Mouse (Mus musculus): ENCODE data around the gene Tpst1. TPM values are rescaled to one million over a fixed set of nuclear protein-coding genes. Genes with fewer than 3 reads are reported as not detected.

The Tpst1 gene
- polyA plus RNA-seq, 1 experiment, result 2.3 TPM

- peaks cover 15% of the 10 kb centered on the region for H3K4me1 ChIP-seq (ENCODE audit: control insufficient read depth)
- H3K27me3 ChIP-seq (ENCODE audit: control insufficient read depth), result no peaks in the 10 kb centered on the region
- TF ChIP-seq GATA1 (IDR thresholded peaks at IDR 0.05; ENCODE audit: low read length) (no peak), TAL1 (IDR thresholded peaks at IDR 0.05; ENCODE audit: low read length) (no peak)
- H3K4me3 ChIP-seq (replicated peaks), result no peak overlapping the region
- peaks cover 75% of the 10 kb centered on the region for H3K36me3 ChIP-seq (ENCODE audit: control insufficient read depth)
- H3K9me3 ChIP-seq (ENCODE audit: control insufficient read depth, low read length), result no peaks in the 10 kb centered on the region
These were observed 35.2 kb upstream of the Tpst1 start for GRCm38 (mm10) chr5:130037752-130038455.

- Histone ChIP-seq H3K36me3 (ENCODE audit: control insufficient read depth) (peaks cover 85% of the 10 kb centered on the region), H3K4me1 (ENCODE audit: control insufficient read depth) (peaks cover 3% of the 10 kb centered on the region), H3K27me3 (ENCODE audit: control insufficient read depth) (no peaks in the 10 kb centered on the region), H3K9me3 (ENCODE audit: control insufficient read depth, low read length) (no peaks in the 10 kb centered on the region), H3K4me3 (replicated peaks) (no peak overlapping the region)
- TF ChIP-seq TAL1 (IDR thresholded peaks at IDR 0.05; ENCODE audit: low read length) (no peak), GATA1 (IDR thresholded peaks at IDR 0.05; ENCODE audit: low read length) (no peak)
These were observed 32.3 kb upstream of the Tpst1 start for GRCm38 (mm10) chr5:130040797-130041196.

- Histone ChIP-seq H3K27me3 (ENCODE audit: control insufficient read depth) (no peaks in the 10 kb centered on the region), H3K4me1 (ENCODE audit: control insufficient read depth) (peaks cover 3% of the 10 kb centered on the region), H3K36me3 (ENCODE audit: control insufficient read depth) (peaks cover 86% of the 10 kb centered on the region), H3K9me3 (ENCODE audit: control insufficient read depth, low read length) (no peaks in the 10 kb centered on the region), H3K4me3 (replicated peaks) (no peak overlapping the region)
- TF ChIP-seq GATA1 (IDR thresholded peaks at IDR 0.05; ENCODE audit: low read length) (no peak), TAL1 (IDR thresholded peaks at IDR 0.05; ENCODE audit: low read length) (no peak)
These were observed 31.9 kb upstream of the Tpst1 start for GRCm38 (mm10) chr5:130041262-130041661.

- H3K4me3 ChIP-seq (replicated peaks), result no peak overlapping the region
- peaks cover 3% of the 10 kb centered on the region for H3K4me1 ChIP-seq (ENCODE audit: control insufficient read depth)
- peaks cover 91% of the 10 kb centered on the region for H3K36me3 ChIP-seq (ENCODE audit: control insufficient read depth)
- H3K27me3 ChIP-seq (ENCODE audit: control insufficient read depth), result no peaks in the 10 kb centered on the region
- TF ChIP-seq TAL1 (IDR thresholded peaks at IDR 0.05; ENCODE audit: low read length) (no peak), GATA1 (IDR thresholded peaks at IDR 0.05; ENCODE audit: low read length) (no peak)
- H3K9me3 ChIP-seq (ENCODE audit: control insufficient read depth, low read length), result peaks cover 2% of the 10 kb centered on the region
These were observed 29.4 kb upstream of the Tpst1 start for GRCm38 (mm10) chr5:130043741-130044140.

GRCm38 (mm10) chr5:130044201-130044695 is 28.9 kb upstream of the Tpst1 start:
- peaks cover 2% of the 10 kb centered on the region for H3K9me3 ChIP-seq (ENCODE audit: control insufficient read depth, low read length)
- H3K36me3 ChIP-seq (ENCODE audit: control insufficient read depth), result peaks cover 94% of the 10 kb centered on the region
- peaks cover 3% of the 10 kb centered on the region for H3K4me1 ChIP-seq (ENCODE audit: control insufficient read depth)
- no peaks in the 10 kb centered on the region for H3K27me3 ChIP-seq (ENCODE audit: control insufficient read depth)
- H3K4me3 ChIP-seq (replicated peaks), result no peak overlapping the region
- no peak for TF ChIP-seq GATA1 (IDR thresholded peaks at IDR 0.05; ENCODE audit: low read length)
- no peak for TF ChIP-seq TAL1 (IDR thresholded peaks at IDR 0.05; ENCODE audit: low read length)

GRCm38 (mm10) chr5:130046100-130046499 is 27.0 kb upstream of the Tpst1 start:
- no peaks in the 10 kb centered on the region for H3K27me3 ChIP-seq (ENCODE audit: control insufficient read depth)
- H3K4me1 ChIP-seq (ENCODE audit: control insufficient read depth), result no peaks in the 10 kb centered on the region; the same call in 1 of the 2 replicates
- peaks cover 92% of the 10 kb centered on the region for H3K36me3 ChIP-seq (ENCODE audit: control insufficient read depth)
- H3K9me3 ChIP-seq (ENCODE audit: control insufficient read depth, low read length), result peaks cover 2% of the 10 kb centered on the region
- no peak overlapping the region for H3K4me3 ChIP-seq (replicated peaks)
- TF ChIP-seq TAL1 (IDR thresholded peaks at IDR 0.05; ENCODE audit: low read length) (no peak), GATA1 (IDR thresholded peaks at IDR 0.05; ENCODE audit: low read length) (no peak)

GRCm38 (mm10) chr5:130046589-130046988 is 26.5 kb upstream of the Tpst1 start:
- H3K4me1 ChIP-seq (ENCODE audit: control insufficient read depth), result no peaks in the 10 kb centered on the region; the same call in 1 of the 2 replicates
- no peak overlapping the region for H3K4me3 ChIP-seq (replicated peaks)
- H3K36me3 ChIP-seq (ENCODE audit: control insufficient read depth), result peaks cover 93% of the 10 kb centered on the region
- TF ChIP-seq GATA1 (IDR thresholded peaks at IDR 0.05; ENCODE audit: low read length) (no peak), TAL1 (IDR thresholded peaks at IDR 0.05; ENCODE audit: low read length) (no peak)
- peaks cover 2% of the 10 kb centered on the region for H3K9me3 ChIP-seq (ENCODE audit: control insufficient read depth, low read length)
- H3K27me3 ChIP-seq (ENCODE audit: control insufficient read depth), result no peaks in the 10 kb centered on the region

GRCm38 (mm10) chr5:130047013-130047412 is 26.1 kb upstream of the Tpst1 start:
- no peaks in the 10 kb centered on the region; the same call in 1 of the 2 replicates for H3K4me1 ChIP-seq (ENCODE audit: control insufficient read depth)
- no peak overlapping the region for H3K4me3 ChIP-seq (replicated peaks)
- peaks cover 91% of the 10 kb centered on the region for H3K36me3 ChIP-seq (ENCODE audit: control insufficient read depth)
- TF ChIP-seq TAL1 (IDR thresholded peaks at IDR 0.05; ENCODE audit: low read length) (no peak), GATA1 (IDR thresholded peaks at IDR 0.05; ENCODE audit: low read length) (no peak)
- peaks cover 2% of the 10 kb centered on the region for H3K9me3 ChIP-seq (ENCODE audit: control insufficient read depth, low read length)
- H3K27me3 ChIP-seq (ENCODE audit: control insufficient read depth), result no peaks in the 10 kb centered on the region

- peaks cover 2% of the 10 kb centered on the region for H3K9me3 ChIP-seq (ENCODE audit: control insufficient read depth, low read length)
- no peaks in the 10 kb centered on the region for H3K27me3 ChIP-seq (ENCODE audit: control insufficient read depth)
- H3K36me3 ChIP-seq (ENCODE audit: control insufficient read depth), result peaks cover 88% of the 10 kb centered on the region
- TF ChIP-seq GATA1 (IDR thresholded peaks at IDR 0.05; ENCODE audit: low read length) (no peak), TAL1 (IDR thresholded peaks at IDR 0.05; ENCODE audit: low read length) (no peak)
- no peak overlapping the region for H3K4me3 ChIP-seq (replicated peaks)
- H3K4me1 ChIP-seq (ENCODE audit: control insufficient read depth), result peaks cover 11% of the 10 kb centered on the region
These were observed 24.2 kb upstream of the Tpst1 start for GRCm38 (mm10) chr5:130048786-130049520.

Data from erythroblast, embryonic 14.5 days (primary cell).